Mouse (Mus musculus) forebrain, embryonic 13.5 days (tissue): ENCODE measurements around the gene Gfm2. TPM values are rescaled to one million over a fixed set of nuclear protein-coding genes. Genes with fewer than 3 reads are reported as not detected.

Experiments
- ATAC-seq: fragments of 200-750 bp; cut with Nextera tagmentation; 2 replicates; pipeline ENCODE4 v1.8.0; 2017
- H3K27ac ChIP-seq: fragments of 300-500 bp; sonication (generic); 2 replicates; pipeline ENCODE4 v1.5.1; 2015; ENCODE audit warnings: inconsistent platforms, mild to moderate bottlenecking, moderate library complexity
- H3K27me3 ChIP-seq: fragments of 300-500 bp; sonication (generic); 2 replicates; pipeline ENCODE4 v1.6.1; 2015; ENCODE audit warnings: mild to moderate bottlenecking, inconsistent platforms
- H3K36me3 ChIP-seq: fragments of 300-500 bp; sonication (generic); 2 replicates; pipeline ENCODE4 v1.6.1; 2015; ENCODE audit warnings: mild to moderate bottlenecking, inconsistent platforms; ENCODE audit not compliant: poor library complexity, severe bottlenecking
- H3K4me1 ChIP-seq: fragments of 300-500 bp; sonication (generic); 2 replicates; pipeline ENCODE4 v1.6.1; 2015; ENCODE audit warnings: inconsistent platforms
- H3K4me2 ChIP-seq: fragments of 300-500 bp; sonication (generic); 2 replicates; pipeline ENCODE4 v1.6.1; 2015; ENCODE audit warnings: inconsistent platforms, mild to moderate bottlenecking, moderate library complexity
- H3K4me3 ChIP-seq: fragments of 300-500 bp; sonication (generic); 2 replicates; pipeline ENCODE4 v1.5.1; 2015; ENCODE audit warnings: mild to moderate bottlenecking, inconsistent platforms
- H3K9ac ChIP-seq: fragments of 300-500 bp; sonication (generic); 2 replicates; pipeline ENCODE4 v1.6.1; 2015; ENCODE audit warnings: mild to moderate bottlenecking, inconsistent platforms
- H3K9me3 ChIP-seq: fragments of 300-500 bp; sonication (generic); replicated peaks from 2 replicates; pipeline ENCODE4 v1.6.1; 2016; ENCODE audit warnings: inconsistent platforms
- WGBS: fragments of 180-500 bp; shearing (Covaris S2); methylation state at CpG from one replicate; pipeline ENCODE4 v1.1.7; 2015; 5-methylcytosine and 5-hydroxymethylcytosine counted together
- polyA plus RNA-seq: library from polyadenylated mRNA; unstranded; fragments of >200 nt; fragmentation: Nextera tagmentation; extraction: Ambion mirVana; gene quantifications from 2 replicates; pipeline ENCODE4 v1.2.1, GENCODE M21; 2015

The Gfm2 gene
- polyA plus RNA-seq, 1 experiment from 2014 or later = 33.4 TPM

DNA sequence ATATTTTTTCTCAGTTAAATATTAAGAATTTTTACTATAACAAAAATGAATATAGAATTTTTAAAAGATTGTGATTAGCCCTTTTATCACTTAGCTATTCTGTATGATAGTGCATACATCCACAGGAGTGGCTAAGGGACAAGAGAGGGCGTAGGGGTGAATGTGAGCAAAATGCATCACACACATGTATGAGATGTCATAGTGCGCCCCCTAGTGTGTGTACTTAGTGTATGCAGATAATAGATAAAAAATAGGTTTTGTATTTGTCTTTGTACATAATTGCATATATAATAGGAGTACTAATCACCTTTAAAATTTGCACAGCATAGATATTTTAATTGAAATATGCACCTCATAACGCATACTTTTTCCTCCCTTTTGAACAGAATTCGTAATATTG is 8.1 kb downstream of the Gfm2 start:
- no peak overlapping the region for H3K9ac ChIP-seq
- no peaks in the 10 kb centered on the region for H3K4me1 ChIP-seq
- no peaks in the 10 kb centered on the region for H3K9me3 ChIP-seq
- H3K27ac ChIP-seq = no peak overlapping the region
- H3K36me3 ChIP-seq = peaks cover 63% of the 10 kb centered on the region
- no peak overlapping the region for H3K4me2 ChIP-seq
- H3K27me3 ChIP-seq = no peaks in the 10 kb centered on the region
- H3K4me3 ChIP-seq = no peak overlapping the region
- WGBS = 60% methylated on average over 4 of the region's 4 CpGs
- no peak for ATAC-seq

- Histone ChIP-seq H3K4me2 (no peak overlapping the region), H3K9me3 (no peaks in the 10 kb centered on the region), H3K27me3 (no peaks in the 10 kb centered on the region), H3K4me3 (no peak overlapping the region), H3K4me1 (peaks cover 13% of the 10 kb centered on the region), H3K36me3 (peaks cover 88% of the 10 kb centered on the region), H3K9ac (no peak overlapping the region), H3K27ac (no peak overlapping the region)
- WGBS = 88% methylated on average over 10 of the region's 10 CpGs
- no peak for ATAC-seq
Measured at GRCm38 (mm10) chr13:97175520-97176264, 38.0 kb downstream of the Gfm2 start.

DNA sequence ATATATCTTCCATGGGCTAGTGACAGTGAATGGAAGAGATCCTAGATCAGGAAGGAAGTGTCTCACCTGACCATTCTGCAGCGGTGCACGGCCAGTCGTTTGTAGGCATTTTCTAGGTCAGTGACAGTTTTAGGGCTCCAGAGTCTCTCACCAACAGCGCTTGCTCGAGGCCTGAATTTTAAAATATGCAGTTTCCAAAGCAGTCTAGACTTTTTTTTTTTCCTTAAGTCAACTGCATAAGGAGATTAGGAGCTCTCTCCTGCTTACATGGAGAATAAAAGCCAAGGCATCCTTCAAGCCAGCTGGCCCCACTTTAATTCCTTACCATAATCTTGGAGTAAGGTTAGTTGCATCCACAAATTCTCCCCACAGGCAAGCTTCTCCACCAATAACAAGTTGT is 39.0 kb downstream of the Gfm2 start:
- peaks cover 85% of the 10 kb centered on the region for H3K36me3 ChIP-seq
- H3K4me1 ChIP-seq = peaks cover 15% of the 10 kb centered on the region
- no peaks in the 10 kb centered on the region for H3K27me3 ChIP-seq

GRCm38 (mm10) chr13:97178943-97179342 is 41.2 kb downstream of the Gfm2 start:
- H3K9ac ChIP-seq = no peak overlapping the region

More for the DNA sequence above, 39.0 kb downstream of the Gfm2 start:
- 88% methylated on average over 5 of the region's 5 CpGs for WGBS
- no peak overlapping the region for H3K9ac ChIP-seq
- H3K27ac ChIP-seq = no peak overlapping the region
- H3K9me3 ChIP-seq = no peaks in the 10 kb centered on the region
- H3K4me2 ChIP-seq = no peak overlapping the region
- no peak for ATAC-seq
- H3K4me3 ChIP-seq = no peak overlapping the region

DNA sequence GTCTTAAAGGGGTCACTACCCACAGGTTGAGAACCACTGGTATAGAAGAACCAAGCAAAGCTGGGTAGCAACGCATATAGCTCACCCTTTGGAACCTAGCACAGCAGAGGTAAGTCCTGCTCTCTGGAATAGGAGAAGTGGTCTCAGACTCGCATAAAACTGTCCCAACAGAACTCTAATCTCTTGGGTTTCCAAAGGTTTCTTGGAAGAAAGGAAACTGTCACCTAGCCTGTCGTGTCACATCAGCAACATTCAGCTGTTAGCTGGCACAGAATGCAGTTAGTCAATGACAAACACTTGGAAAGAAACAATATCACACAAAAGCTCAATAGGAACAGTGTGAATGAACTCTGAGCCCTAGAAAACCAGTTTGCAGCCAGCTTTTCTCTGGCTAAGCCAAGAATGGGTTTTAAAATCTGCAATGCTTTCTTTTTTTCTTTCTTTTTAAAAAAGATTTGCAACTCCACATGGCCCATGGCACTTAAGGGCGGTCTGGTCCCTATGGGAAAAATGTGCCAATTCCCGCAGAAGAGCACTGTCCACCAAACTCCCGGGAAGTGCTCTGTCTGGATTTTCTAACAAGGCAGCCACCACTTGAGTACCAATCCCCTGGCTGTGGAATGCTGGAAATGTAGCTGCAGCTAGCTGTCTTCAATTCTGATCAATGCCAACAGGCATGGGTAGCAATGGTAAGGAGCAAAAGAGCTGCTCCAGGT is 42.5 kb downstream of the Gfm2 start:
- 0 out of 2 replicates have a peak overlapping the region, but pooled peaks have one; percentile 14 for H3K9ac ChIP-seq
- ATAC-seq = peak; percentile 57
- H3K36me3 ChIP-seq = peaks cover 51% of the 10 kb centered on the region
- WGBS = 42% methylated on average over 6 of the region's 6 CpGs
- no peak overlapping the region for H3K4me2 ChIP-seq
- H3K9me3 ChIP-seq = no peaks in the 10 kb centered on the region
- H3K4me3 ChIP-seq = no peak overlapping the region
- peaks cover 15% of the 10 kb centered on the region for H3K4me1 ChIP-seq
- H3K27me3 ChIP-seq = no peaks in the 10 kb centered on the region
- peak overlapping the region; percentile 45 for H3K27ac ChIP-seq

More at GRCm38 (mm10) chr13:97178943-97179342, 41.2 kb downstream of the Gfm2 start:
- no peaks in the 10 kb centered on the region for H3K9me3 ChIP-seq
- H3K27ac ChIP-seq = no peak overlapping the region
- H3K36me3 ChIP-seq = peaks cover 64% of the 10 kb centered on the region
- H3K4me1 ChIP-seq = peaks cover 15% of the 10 kb centered on the region
- 70% methylated on average over 7 of the region's 7 CpGs for WGBS
- no peak overlapping the region for H3K4me3 ChIP-seq
- no peak overlapping the region for H3K4me2 ChIP-seq
- no peaks in the 10 kb centered on the region for H3K27me3 ChIP-seq
- ATAC-seq = no peak

DNA sequence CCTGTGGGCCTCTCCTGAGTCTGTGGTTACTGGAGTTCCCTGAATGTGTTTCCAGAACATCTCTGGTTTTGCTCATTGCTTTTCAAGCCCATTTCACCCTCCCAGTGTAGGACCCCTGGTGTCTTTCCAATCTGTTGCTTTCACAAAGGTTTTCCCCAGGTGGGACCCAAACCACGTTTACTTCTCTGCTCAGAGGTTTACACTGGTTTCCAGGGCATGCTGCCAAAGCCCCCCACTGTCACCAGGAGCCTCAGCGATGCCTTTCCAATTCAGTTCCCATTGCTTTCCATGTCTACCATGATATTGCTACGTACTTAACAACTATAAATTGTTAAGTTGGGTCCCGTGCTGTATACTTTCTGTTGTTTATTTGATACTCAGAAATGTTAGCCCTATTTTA is 45.1 kb downstream of the Gfm2 start:
- Histone ChIP-seq H3K4me3 (no peak overlapping the region), H3K27ac (no peak overlapping the region), H3K27me3 (no peaks in the 10 kb centered on the region), H3K4me2 (no peak overlapping the region), H3K9me3 (no peaks in the 10 kb centered on the region), H3K4me1 (peaks cover 15% of the 10 kb centered on the region), H3K9ac (no peak overlapping the region), H3K36me3 (peaks cover 27% of the 10 kb centered on the region)
- WGBS = 79% methylated on average over 4 of the region's 4 CpGs
- ATAC-seq = no peak

GRCm38 (mm10) chr13:97184168-97184567 is 46.4 kb downstream of the Gfm2 start:
- peaks cover 15% of the 10 kb centered on the region for H3K36me3 ChIP-seq
- no peak overlapping the region for H3K9ac ChIP-seq
- no peak overlapping the region for H3K4me2 ChIP-seq
- no peaks in the 10 kb centered on the region for H3K27me3 ChIP-seq
- no peak overlapping the region for H3K4me3 ChIP-seq
- 99% methylated on average over 2 of the region's 2 CpGs for WGBS
- H3K27ac ChIP-seq = no peak overlapping the region
- H3K9me3 ChIP-seq = no peaks in the 10 kb centered on the region
- ATAC-seq = no peak
- H3K4me1 ChIP-seq = peaks cover 15% of the 10 kb centered on the region

- H3K4me2 ChIP-seq = no peak overlapping the region
- H3K36me3 ChIP-seq = peaks cover 11% of the 10 kb centered on the region
- no peak overlapping the region for H3K9ac ChIP-seq
- no peaks in the 10 kb centered on the region for H3K27me3 ChIP-seq
- H3K4me3 ChIP-seq = no peak overlapping the region
- ATAC-seq = no peak
- no peaks in the 10 kb centered on the region for H3K9me3 ChIP-seq
- peaks cover 12% of the 10 kb centered on the region for H3K4me1 ChIP-seq
- 73% methylated on average over 5 of the region's 5 CpGs for WGBS
- H3K27ac ChIP-seq = no peak overlapping the region
Measured at GRCm38 (mm10) chr13:97184656-97185055, 46.9 kb downstream of the Gfm2 start.

DNA sequence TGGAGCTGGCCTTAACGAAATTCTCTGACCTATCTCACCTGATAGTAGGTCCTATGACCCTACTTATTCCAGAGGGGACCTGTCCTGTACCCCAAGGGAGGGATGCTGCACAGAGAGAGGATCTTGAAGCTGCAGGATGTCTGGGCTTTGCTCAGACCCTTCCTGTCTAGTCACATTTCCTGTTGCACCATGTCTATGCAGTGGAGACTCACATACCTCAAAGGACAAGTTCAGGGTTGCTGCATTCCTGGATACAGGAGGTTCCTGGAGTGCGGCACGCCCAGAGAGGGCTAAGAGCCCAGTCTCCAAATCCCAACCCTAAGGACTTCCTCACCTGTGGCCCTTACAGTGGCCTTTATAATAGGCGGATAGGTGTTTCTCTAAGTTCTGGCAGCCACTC is 48.6 kb downstream of the Gfm2 start:
- no peaks in the 10 kb centered on the region for H3K9me3 ChIP-seq
- H3K36me3 ChIP-seq = no peaks in the 10 kb centered on the region
- no peaks in the 10 kb centered on the region for H3K27me3 ChIP-seq
- no peak overlapping the region for H3K4me2 ChIP-seq
- 87% methylated on average over 4 of the region's 4 CpGs for WGBS
- no peak overlapping the region for H3K9ac ChIP-seq
- H3K4me1 ChIP-seq = no peaks in the 10 kb centered on the region
- no peak overlapping the region for H3K27ac ChIP-seq
- ATAC-seq = no peak
- no peak overlapping the region for H3K4me3 ChIP-seq

- Histone ChIP-seq H3K9ac (no peak overlapping the region), H3K9me3 (no peaks in the 10 kb centered on the region), H3K27me3 (no peaks in the 10 kb centered on the region), H3K4me2 (no peak overlapping the region), H3K4me1 (peaks cover 3% of the 10 kb centered on the region; the same call in 1 of the 2 replicates), H3K36me3 (no peaks in the 10 kb centered on the region), H3K4me3 (no peak overlapping the region), H3K27ac (no peak overlapping the region)
- no peak for ATAC-seq
- 88% methylated on average over 5 of the region's 5 CpGs for WGBS
Measured at GRCm38 (mm10) chr13:97187693-97188092, 50.0 kb downstream of the Gfm2 start.

- no peak for ATAC-seq
- Histone ChIP-seq H3K27me3 (no peaks in the 10 kb centered on the region), H3K36me3 (no peaks in the 10 kb centered on the region), H3K9ac (no peak overlapping the region), H3K4me3 (no peak overlapping the region), H3K9me3 (no peaks in the 10 kb centered on the region), H3K27ac (no peak overlapping the region), H3K4me1 (peaks cover 28% of the 10 kb centered on the region), H3K4me2 (no peak overlapping the region)
- 89% methylated on average over 11 of the region's 11 CpGs for WGBS
Measured at GRCm38 (mm10) chr13:97192649-97193048, 54.9 kb downstream of the Gfm2 start.

DNA sequence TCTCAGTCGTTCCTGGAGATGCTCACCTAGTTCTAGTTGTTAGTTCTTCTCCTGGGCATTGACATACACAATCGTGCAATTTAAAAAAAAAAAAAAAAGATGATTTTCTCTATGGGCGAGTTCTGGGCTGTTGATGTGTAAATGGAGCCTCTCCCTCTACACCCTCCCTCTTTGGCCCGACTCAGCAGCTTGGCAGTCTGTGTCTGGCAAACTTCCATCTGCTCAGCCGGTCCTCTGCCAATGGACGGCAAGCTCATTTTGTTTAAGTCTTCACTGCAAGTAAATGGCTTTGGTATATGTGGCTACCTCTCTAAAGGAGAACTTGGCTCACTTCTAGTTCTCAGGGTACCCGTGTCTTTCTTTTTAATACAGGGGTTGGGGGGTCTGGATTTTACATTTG is 55.7 kb downstream of the Gfm2 start:
- Histone ChIP-seq H3K4me2 (no peak overlapping the region), H3K9me3 (no peaks in the 10 kb centered on the region), H3K4me3 (no peak overlapping the region), H3K9ac (no peak overlapping the region), H3K4me1 (peaks cover 33% of the 10 kb centered on the region), H3K27me3 (no peaks in the 10 kb centered on the region), H3K36me3 (no peaks in the 10 kb centered on the region), H3K27ac (no peak overlapping the region)
- WGBS = 35% methylated on average over 7 of the region's 7 CpGs
- ATAC-seq = peak; percentile 72
